Mouse (Mus musculus): ENCODE measurements around the gene Igll1. TPM values are rescaled to one million over a fixed set of nuclear protein-coding genes. Genes with fewer than 3 reads are reported as not detected.

The Igll1 gene
- total RNA-seq, 4 experiments from 2014 or later, result not detected

DNA sequence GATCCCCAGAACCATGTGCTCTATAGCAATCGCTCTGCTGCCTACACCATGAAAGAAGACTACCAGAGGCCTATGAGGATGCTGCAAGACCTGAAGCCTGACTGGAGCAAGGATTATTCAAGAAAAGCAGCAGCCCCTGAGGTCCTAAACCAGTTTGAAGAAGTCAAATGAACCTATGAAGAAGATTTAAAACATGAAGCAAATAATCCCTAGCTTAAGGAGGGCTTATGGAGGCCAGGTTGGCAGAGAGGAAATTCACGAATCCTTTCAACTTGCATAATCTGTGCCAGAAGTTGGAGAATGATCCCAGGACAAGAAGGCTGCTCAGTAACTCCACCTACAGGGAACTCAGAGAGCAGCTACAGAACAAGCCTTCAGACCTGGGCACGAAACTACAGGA lies 11.4 kb downstream of the Igll1 start:
- no peak for DNase-seq

DNA sequence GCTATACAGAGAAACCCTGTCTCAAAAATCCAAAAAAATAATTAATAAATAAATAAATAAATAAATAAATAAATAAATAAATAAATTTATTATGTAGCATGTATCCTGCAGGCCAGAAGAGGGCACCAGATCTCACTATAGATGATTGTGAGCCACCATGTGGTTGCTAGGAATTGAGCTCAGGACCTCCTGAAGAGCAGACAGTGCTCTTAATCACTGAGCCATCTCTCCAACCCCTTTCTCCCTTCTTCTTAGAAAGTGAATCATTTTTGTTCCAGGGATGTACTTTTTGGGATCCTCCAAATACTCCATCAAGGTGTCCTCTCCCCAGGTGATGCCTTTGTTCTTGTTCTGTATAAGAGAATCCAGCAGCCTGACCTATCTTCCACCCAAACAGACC lies 14.6 kb downstream of the Igll1 start:
- DNase-seq, result no peak

DNA sequence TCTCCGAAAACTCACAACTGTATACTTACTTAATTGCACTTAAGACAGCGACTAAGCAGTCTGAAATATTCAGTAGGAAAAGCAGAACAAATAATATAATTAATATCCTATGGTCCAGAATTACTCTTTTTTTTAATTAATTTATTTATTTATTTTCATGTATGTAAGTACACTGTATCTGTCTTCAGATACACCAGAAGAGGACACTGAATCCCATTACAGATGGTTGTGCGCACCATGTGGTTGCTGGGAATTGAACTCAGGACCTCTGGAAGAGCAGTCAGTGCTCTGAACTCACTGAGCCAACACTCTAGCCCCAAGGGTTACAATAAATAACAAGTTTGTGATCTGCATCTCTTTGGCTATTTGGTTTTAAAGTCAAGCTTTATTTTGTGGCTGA lies 34.1 kb downstream of the Igll1 start:
- DNase-seq, result no peak

GRCm38 (mm10) chr16:16828757-16829615 lies 34.8 kb downstream of the Igll1 start, which contains the start of gene Spag6l:
TSS of gene Spag6l (minus strand) at chr16:16829456.
- peak; percentile 6 for DNase-seq

DNA sequence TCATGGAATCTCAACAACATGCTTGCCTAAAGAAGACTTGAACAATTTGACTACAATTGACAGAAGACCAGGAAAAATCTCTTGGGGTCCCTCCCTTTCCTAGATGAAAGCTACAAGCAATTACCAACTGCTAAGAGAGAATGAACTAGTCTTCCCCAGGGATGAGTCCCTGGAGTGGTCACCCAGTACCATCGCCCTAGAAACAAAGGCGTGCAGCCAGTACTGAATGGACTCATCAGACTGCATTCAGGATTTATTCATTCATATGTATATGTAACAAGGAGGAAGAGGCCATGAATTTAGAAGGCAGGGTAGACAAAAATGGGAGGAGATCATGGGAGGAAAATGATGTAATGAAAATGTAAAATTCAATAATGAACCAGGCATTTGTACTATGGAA lies 37.6 kb downstream of the Igll1 start:
- DNase-seq, result no peak

DNA sequence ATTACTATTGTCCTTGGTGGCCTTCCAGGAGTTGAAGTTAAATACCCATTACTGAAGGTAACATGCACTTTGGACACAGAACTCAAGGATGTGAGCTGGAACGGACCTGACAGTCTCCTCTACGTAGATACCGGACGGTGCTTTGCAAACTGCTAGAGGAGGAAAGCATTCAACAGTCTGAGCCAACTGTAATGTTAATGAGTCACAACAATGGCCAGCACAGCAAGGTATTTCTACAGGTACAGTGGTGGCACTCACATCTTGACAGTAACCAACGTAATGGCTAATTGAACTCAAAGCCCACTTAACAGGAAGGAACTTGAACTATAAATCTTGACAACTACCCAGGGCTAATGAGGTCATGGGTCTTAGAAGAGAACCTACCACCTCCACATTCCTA lies 38.3 kb downstream of the Igll1 start:
- DNase-seq, result no peak

Other genes starting within 250 kb of the Igll1 start
- gene Olfr19, start 187.6 kb downstream of the Igll1 start, total RNA-seq (2022), result not detected
- gene Spag6l, start 34.5 kb downstream of the Igll1 start, total RNA-seq (2022), result under 1 TPM; 0.25 to 0.94 (median 0.60) TPM
- 10 to 100 TPM; 52.5 to 84.9 (median 68.5) TPM for gene Top3b, start 6.8 kb upstream of the Igll1 start, total RNA-seq (2022)
- under 1 TPM in 2 of 4 experiments, not detected in 2; 0.77 to 0.81 TPM for gene Vpreb1, start 6.9 kb upstream of the Igll1 start, total RNA-seq (2022)
- gene Ppm1f, start 32.5 kb upstream of the Igll1 start, total RNA-seq (2022), result 10 to 100 TPM; 42.1 to 54.6 (median 43.1) TPM
- 100 to 1,000 TPM; 178 to 210 (median 193) TPM for gene Mapk1, start 119.4 kb upstream of the Igll1 start, total RNA-seq (2022)
- gene Ypel1, start 205.7 kb upstream of the Igll1 start, total RNA-seq (2022), result 10 to 100 TPM in 2 of 4 experiments, 1 to 10 TPM in 2; 7.4 to 12.2 (median 10.2) TPM
- 100 to 1,000 TPM in 3 of 4 experiments, 10 to 100 TPM in 1; 99.4 to 120 (median 106) TPM for gene Ppil2, start 247.3 kb upstream of the Igll1 start, total RNA-seq (2022)